Mouse (Mus musculus): Measurements from ENCODE around the gene Pdf. TPM values are rescaled to one million over a fixed set of nuclear protein-coding genes. Genes with fewer than 3 reads are reported as not detected.

The Pdf gene
- total and polyA plus RNA-seq, 3 experiments: 36.0 to 43.6 TPM; not detected in 1

DNA sequence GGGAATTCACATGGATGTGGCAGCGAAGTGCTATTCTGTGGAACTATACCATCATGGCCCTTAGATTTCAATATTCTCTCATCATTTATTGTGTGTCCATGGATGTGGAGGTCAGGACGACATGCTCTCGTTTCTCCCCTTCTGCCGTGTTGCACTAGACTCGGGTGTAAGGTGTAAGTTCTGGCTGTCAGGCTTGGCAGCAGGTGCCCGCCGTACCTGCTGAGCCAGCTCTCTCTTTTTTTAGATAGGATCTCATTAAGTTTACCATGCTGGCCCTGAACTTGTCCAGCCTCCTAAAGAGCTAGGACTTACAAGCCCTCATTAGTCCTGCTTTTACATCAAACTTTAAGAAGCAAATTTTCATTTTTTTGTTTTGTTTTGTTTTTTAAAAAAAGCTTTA is 42.1 kb upstream of the Pdf start:
- no peak for DNase-seq (ENCODE audit: low read depth, low spot score)
- no peaks in the 10 kb centered on the region for H3K9me3 ChIP-seq (replicated peaks; ENCODE audit: insufficient read depth, low read length)
- no peak for TF ChIP-seq RCOR1 (IDR thresholded peaks at IDR 0.05; ENCODE audit: low read depth, low read length)
- TF ChIP-seq MEF2A (IDR thresholded peaks at IDR 0.05; ENCODE audit: extremely low read depth, insufficient replicate concordance, low read depth, low read length, poor library complexity, severe bottlenecking): no peak
- no peak for TF ChIP-seq E2F4 (IDR thresholded peaks at IDR 0.05; ENCODE audit: borderline replicate concordance, low read depth, low read length)
- no peak for TF ChIP-seq NRF1 (IDR thresholded peaks at IDR 0.05; ENCODE audit: insufficient read depth, low read depth, low read length, poor library complexity, severe bottlenecking)
- TF ChIP-seq CHD2 (IDR thresholded peaks at IDR 0.05; ENCODE audit: low read length): no peak
- TF ChIP-seq EP300 (IDR thresholded peaks at IDR 0.05; ENCODE audit: low read depth in 1 of 2, low read length in 2 of 2): no peak
- no peaks in the 10 kb centered on the region for H3K27me3 ChIP-seq (ENCODE audit: control insufficient read depth in 1 of 2, insufficient read depth in 2 of 2, low read length in 2 of 2)
- H3K4me1 ChIP-seq (ENCODE audit: control insufficient read depth in 1 of 2, insufficient read depth in 2 of 2, low read length in 2 of 2): 0 out of 4 replicates have a peak, but pooled peaks cover 0 to 6% of the 10 kb centered on the region in 2 experiments
- peaks cover 10 to 15% of the 10 kb centered on the region in 2 experiments for H3K36me3 ChIP-seq (ENCODE audit: control insufficient read depth in 1 of 2, insufficient read depth in 2 of 2, low read length in 2 of 2)
- H3K9ac ChIP-seq (ENCODE audit: control insufficient read depth, low read depth, low read length, poor library complexity, severe bottlenecking): no peak overlapping the region
- H3K79me2 ChIP-seq (ENCODE audit: control insufficient read depth, insufficient read depth, low read length, poor library complexity): peaks cover 29% of the 10 kb centered on the region
- no peak overlapping the region for H3K4me3 ChIP-seq (ENCODE audit: control insufficient read depth in 1 of 2, insufficient read depth in 1 of 2, low read depth in 2 of 2, low read length in 2 of 2)
- H3K27ac ChIP-seq (ENCODE audit: control insufficient read depth, low read depth, low read length): no peak overlapping the region

DNA sequence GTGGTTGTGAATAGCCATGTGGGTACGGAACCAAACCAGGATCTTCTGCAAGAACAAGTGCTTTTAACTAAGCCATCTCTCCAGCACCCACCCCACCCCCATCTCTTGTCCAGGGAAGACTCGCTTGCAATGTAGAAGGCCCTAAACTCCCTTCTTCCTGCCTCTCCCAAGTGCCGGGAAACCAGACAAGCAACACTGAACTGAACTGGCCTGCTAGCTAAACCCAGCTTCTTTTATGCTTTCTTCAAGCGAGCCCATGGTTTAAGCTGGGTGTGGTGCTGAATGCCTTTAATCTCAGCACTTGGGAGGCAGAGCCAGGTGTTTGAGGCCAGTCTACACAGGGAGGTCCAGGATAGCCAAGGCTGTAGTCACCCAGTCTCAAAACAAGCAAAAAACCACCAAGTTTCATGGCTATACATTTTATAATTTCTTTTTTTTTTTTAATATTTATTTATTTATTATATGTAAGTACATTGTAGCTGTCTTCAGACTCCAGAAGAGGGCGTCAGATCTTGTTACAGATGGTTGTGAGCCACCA is 40.2 kb upstream of the Pdf start:
- Histone ChIP-seq H3K4me1 (ENCODE audit: control insufficient read depth in 1 of 2, insufficient read depth in 2 of 2, low read length in 2 of 2) (no peaks in the 10 kb centered on the region), H3K27me3 (ENCODE audit: control insufficient read depth in 1 of 2, insufficient read depth in 2 of 2, low read length in 2 of 2) (no peaks in the 10 kb centered on the region), H3K9me3 (replicated peaks; ENCODE audit: insufficient read depth, low read length) (no peaks in the 10 kb centered on the region), H3K4me3 (ENCODE audit: control insufficient read depth in 1 of 2, insufficient read depth in 1 of 2, low read depth in 2 of 2, low read length in 2 of 2) (no peak overlapping the region), H3K79me2 (ENCODE audit: control insufficient read depth, insufficient read depth, low read length, poor library complexity) (peaks cover 13% of the 10 kb centered on the region), H3K27ac (ENCODE audit: control insufficient read depth, low read depth, low read length) (no peak overlapping the region), H3K9ac (ENCODE audit: control insufficient read depth, low read depth, low read length, poor library complexity, severe bottlenecking) (no peak overlapping the region), H3K36me3 (ENCODE audit: control insufficient read depth in 1 of 2, insufficient read depth in 2 of 2, low read length in 2 of 2) (peaks cover under 1 to 15% of the 10 kb centered on the region in 2 experiments; a peak in 2 of 4 replicates)
- DNase-seq (ENCODE audit: low read depth, low spot score): no peak
- TF ChIP-seq TAL1 (IDR thresholded peaks at IDR 0.05; ENCODE audit: low read length) (no peak), GABPA (IDR thresholded peaks at IDR 0.05; ENCODE audit: low read depth, low read length) (no peak)

DNA sequence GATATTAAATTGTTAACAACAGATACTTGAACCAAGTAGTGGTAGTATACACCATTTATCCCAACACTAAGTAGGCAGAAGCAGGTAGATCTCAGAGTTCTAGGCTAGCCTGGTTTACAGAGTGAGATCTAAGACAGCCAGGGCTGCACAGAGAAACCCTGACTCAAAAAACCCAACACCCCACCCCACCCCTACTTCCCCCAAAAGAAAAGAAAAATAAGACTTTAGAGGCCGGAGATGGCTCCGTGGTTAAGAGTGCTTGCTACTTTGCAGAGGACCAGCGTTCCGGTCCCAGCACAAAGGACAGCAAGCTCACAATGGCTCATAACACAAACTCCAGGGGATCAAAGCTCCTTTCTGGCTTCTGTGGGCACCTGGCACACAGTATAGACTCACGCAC is 37.6 kb upstream of the Pdf start:
- Histone ChIP-seq H3K27ac (ENCODE audit: control insufficient read depth, low read depth, low read length) (no peak overlapping the region), H3K27me3 (ENCODE audit: control insufficient read depth in 1 of 2, insufficient read depth in 2 of 2, low read length in 2 of 2) (no peaks in the 10 kb centered on the region), H3K9ac (ENCODE audit: control insufficient read depth, low read depth, low read length, poor library complexity, severe bottlenecking) (no peak overlapping the region), H3K4me3 (ENCODE audit: control insufficient read depth in 1 of 2, insufficient read depth in 1 of 2, low read depth in 2 of 2, low read length in 2 of 2) (no peak overlapping the region), H3K9me3 (replicated peaks; ENCODE audit: insufficient read depth, low read length) (no peaks in the 10 kb centered on the region), H3K79me2 (ENCODE audit: control insufficient read depth, insufficient read depth, low read length, poor library complexity) (peaks cover 3% of the 10 kb centered on the region), H3K36me3 (ENCODE audit: control insufficient read depth in 1 of 2, insufficient read depth in 2 of 2, low read length in 2 of 2) (peaks cover 0 to 13% of the 10 kb centered on the region in 2 experiments; a peak in 2 of 4 replicates), H3K4me1 (ENCODE audit: control insufficient read depth in 1 of 2, insufficient read depth in 2 of 2, low read length in 2 of 2) (no peaks in the 10 kb centered on the region)
- no peak for DNase-seq (ENCODE audit: low read depth, low spot score)
- TF ChIP-seq EP300 (IDR thresholded peaks at IDR 0.05; ENCODE audit: low read depth in 1 of 2, low read length in 2 of 2) (no peak), HCFC1 (IDR thresholded peaks at IDR 0.05; ENCODE audit: low read depth, low read length) (no peak), CTCF (IDR thresholded peaks at IDR 0.05 in 2 of 3, conservative IDR thresholded peaks at IDR 0.05 in 1 of 3; ENCODE audit: control insufficient read depth in 1 of 3, insufficient read depth in 1 of 3, low read depth in 2 of 3, low read length in 3 of 3, poor library complexity in 1 of 3, severe bottlenecking in 1 of 3) (no peak), POLR2AphosphoS5 (IDR thresholded peaks at IDR 0.05; ENCODE audit: borderline replicate concordance, low read depth, low read length) (no peak), RAD21 (IDR thresholded peaks at IDR 0.05; ENCODE audit: low read depth, low read length) (no peak), NELFE (IDR thresholded peaks at IDR 0.05; ENCODE audit: low read depth, low read length) (no peak), GATA1 (IDR thresholded peaks at IDR 0.05; ENCODE audit: low read depth, low read length) (no peak), USF1 (IDR thresholded peaks at IDR 0.05; ENCODE audit: low read depth, low read length) (no peak), TBP (IDR thresholded peaks at IDR 0.05; ENCODE audit: low read depth, low read length) (no peak), TCF12 (IDR thresholded peaks at IDR 0.05; ENCODE audit: low read depth, low read length) (no peak), KAT2A (conservative IDR thresholded peaks at IDR 0.05; ENCODE audit: low read depth, low read length) (no peak), MEF2A (IDR thresholded peaks at IDR 0.05; ENCODE audit: extremely low read depth, insufficient replicate concordance, low read depth, low read length, poor library complexity, severe bottlenecking) (no peak), USF2 (IDR thresholded peaks at IDR 0.05; ENCODE audit: borderline replicate concordance in 1 of 2, insufficient read depth in 1 of 2, low read depth in 1 of 2, low read length in 2 of 2) (no peak), UBTF (IDR thresholded peaks at IDR 0.05; ENCODE audit: borderline replicate concordance, insufficient read depth, low read depth, low read length) (no peak), JUND (IDR thresholded peaks at IDR 0.05; ENCODE audit: low read depth, low read length) (no peak), MXI1 (IDR thresholded peaks at IDR 0.05; ENCODE audit: low read depth, low read length) (no peak), CHD2 (IDR thresholded peaks at IDR 0.05; ENCODE audit: low read length) (no peak), ELF1 (IDR thresholded peaks at IDR 0.05; ENCODE audit: low read depth, low read length) (no peak), POLR2AphosphoS2 (IDR thresholded peaks at IDR 0.05; ENCODE audit: low read length) (no peak), RCOR1 (IDR thresholded peaks at IDR 0.05; ENCODE audit: low read depth, low read length) (no peak)

Data from MEL (cell line).